Mouse (Mus musculus): ENCODE data around the gene Park7. TPM values are rescaled to one million over a fixed set of nuclear protein-coding genes. Genes with fewer than 3 reads are reported as not detected.
"Not testable (repeated sequence)": the region's sequence is repeated elsewhere in the genome, so short reads cannot be mapped to it uniquely, and the experiment has no call there.

The Park7 gene
- polyA plus RNA-seq, 1 experiment, result 112 TPM

DNA sequence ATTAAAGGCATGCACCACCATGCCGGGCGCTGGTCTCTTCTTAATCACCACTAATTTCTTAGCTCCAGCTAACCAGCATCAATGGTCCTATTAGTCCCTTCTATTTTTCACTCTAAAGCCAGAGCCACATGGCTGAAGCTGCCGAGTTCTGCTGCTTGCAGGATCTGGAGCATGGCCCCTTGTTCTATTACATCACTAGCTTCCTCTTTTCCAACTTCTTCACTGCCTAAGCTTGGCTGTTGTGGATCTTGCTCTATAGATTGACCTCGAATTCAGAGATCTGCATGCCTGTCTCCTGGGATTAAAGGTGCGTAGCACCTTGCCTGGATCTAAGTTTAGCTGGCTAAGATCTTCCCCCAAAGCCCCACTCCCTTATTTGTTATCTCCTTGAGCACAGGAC lies 31.6 kb downstream of the Park7 start:
- TF ChIP-seq POLR2A (IDR thresholded peaks at IDR 0.05; ENCODE audit: borderline replicate concordance, extremely low read depth, low read depth, low read length) (no peak), CTCF (IDR thresholded peaks at IDR 0.05; ENCODE audit: insufficient read depth, low read length) (no peak)
- no peaks in the 10 kb centered on the region for H3K4me1 ChIP-seq (ENCODE audit: control insufficient read depth, insufficient read depth, low read length)
- 77% methylated on average over 5 of the region's 5 CpGs for WGBS
- no peak overlapping the region for H3K4me3 ChIP-seq (replicated peaks; ENCODE audit: extremely low read depth, low read depth, low read length)
- no peak for DNase-seq

- WGBS, result 87% methylated on average over 5 of the region's 5 CpGs
- TF ChIP-seq CTCF (IDR thresholded peaks at IDR 0.05; ENCODE audit: insufficient read depth, low read length) (no peak), POLR2A (IDR thresholded peaks at IDR 0.05; ENCODE audit: borderline replicate concordance, extremely low read depth, low read depth, low read length) (no peak)
- H3K4me1 ChIP-seq (ENCODE audit: control insufficient read depth, insufficient read depth, low read length), result no peaks in the 10 kb centered on the region
- H3K4me3 ChIP-seq (replicated peaks; ENCODE audit: extremely low read depth, low read depth, low read length), result no peak overlapping the region
- DNase-seq, result no peak
Measured at GRCm38 (mm10) chr4:150880364-150880763, 33.9 kb downstream of the Park7 start.

GRCm38 (mm10) chr4:150879631-150880030 lies 34.6 kb downstream of the Park7 start:
- TF ChIP-seq CTCF (IDR thresholded peaks at IDR 0.05; ENCODE audit: insufficient read depth, low read length) (no peak), POLR2A (IDR thresholded peaks at IDR 0.05; ENCODE audit: borderline replicate concordance, extremely low read depth, low read depth, low read length) (no peak)
- Histone ChIP-seq H3K4me1 (ENCODE audit: control insufficient read depth, insufficient read depth, low read length) (no peaks in the 10 kb centered on the region), H3K4me3 (replicated peaks; ENCODE audit: extremely low read depth, low read depth, low read length) (no peak overlapping the region)
- WGBS, result 96% methylated on average over 22 of the region's 22 CpGs
- DNase-seq, result no peak

GRCm38 (mm10) chr4:150875393-150875792 lies 38.8 kb downstream of the Park7 start:
- Histone ChIP-seq H3K4me1 (ENCODE audit: control insufficient read depth, insufficient read depth, low read length) (peaks cover 20% of the 10 kb centered on the region), H3K4me3 (replicated peaks; ENCODE audit: extremely low read depth, low read depth, low read length) (no peak overlapping the region)
- 79% methylated on average over 10 of the region's 10 CpGs for WGBS
- no peak for TF ChIP-seq POLR2A (IDR thresholded peaks at IDR 0.05; ENCODE audit: borderline replicate concordance, extremely low read depth, low read depth, low read length)
- no peak for TF ChIP-seq CTCF (IDR thresholded peaks at IDR 0.05; ENCODE audit: insufficient read depth, low read length)
- no peak for DNase-seq

DNA sequence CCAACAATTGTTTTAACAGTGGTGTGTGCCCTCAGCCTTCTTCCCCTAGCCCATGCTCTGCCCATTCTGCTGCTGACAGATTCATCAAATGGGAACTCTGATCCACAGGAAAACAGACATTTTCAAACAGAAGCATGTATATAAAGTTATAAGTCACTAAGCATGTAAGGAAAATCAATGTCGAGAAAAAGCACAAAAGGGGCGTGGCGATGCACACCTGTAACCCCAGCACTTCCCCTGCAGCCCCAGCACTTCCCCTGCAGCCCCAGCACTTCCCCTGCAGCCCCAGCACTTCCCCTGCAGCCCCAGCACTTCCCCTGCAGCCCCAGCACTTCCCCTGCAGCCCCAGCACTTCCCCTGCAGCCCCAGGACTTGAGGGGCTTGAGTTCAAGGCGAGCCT lies 39.8 kb downstream of the Park7 start:
- 45% methylated on average over 4 of the region's 4 CpGs for WGBS
- not testable (repeated sequence) for DNase-seq; H3K4me3 ChIP-seq (replicated peaks; ENCODE audit: extremely low read depth, low read depth, low read length)
- H3K4me1 ChIP-seq (ENCODE audit: control insufficient read depth, insufficient read depth, low read length), result peaks cover 27% of the 10 kb centered on the region

DNA sequence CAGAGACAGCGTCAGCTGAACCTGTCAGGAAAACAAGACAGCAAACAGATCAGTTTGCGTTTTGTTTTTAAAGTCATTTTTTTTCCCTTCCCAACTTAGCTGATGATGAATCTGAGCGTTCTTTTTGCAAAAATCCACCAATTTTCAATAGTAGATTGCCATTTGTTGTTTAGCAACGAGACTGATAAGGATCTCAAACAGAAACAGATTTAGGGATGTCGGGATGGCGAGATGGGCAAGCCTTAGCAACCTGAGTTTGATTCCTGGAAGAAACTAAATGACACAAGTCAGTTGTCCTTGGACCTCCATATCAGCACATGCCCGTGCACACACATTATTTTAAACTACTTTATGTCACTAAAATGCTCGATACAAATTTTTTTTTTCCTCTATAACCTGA lies 41.6 kb downstream of the Park7 start:
- WGBS, result 69% methylated on average over 8 of the region's 8 CpGs
- Histone ChIP-seq H3K4me3 (replicated peaks; ENCODE audit: extremely low read depth, low read depth, low read length) (no peak overlapping the region), H3K4me1 (ENCODE audit: control insufficient read depth, insufficient read depth, low read length) (peaks cover 34% of the 10 kb centered on the region)
- DNase-seq, result no peak
- no peak for TF ChIP-seq CTCF (IDR thresholded peaks at IDR 0.05; ENCODE audit: insufficient read depth, low read length)
- no peak for TF ChIP-seq POLR2A (IDR thresholded peaks at IDR 0.05; ENCODE audit: borderline replicate concordance, extremely low read depth, low read depth, low read length)

DNA sequence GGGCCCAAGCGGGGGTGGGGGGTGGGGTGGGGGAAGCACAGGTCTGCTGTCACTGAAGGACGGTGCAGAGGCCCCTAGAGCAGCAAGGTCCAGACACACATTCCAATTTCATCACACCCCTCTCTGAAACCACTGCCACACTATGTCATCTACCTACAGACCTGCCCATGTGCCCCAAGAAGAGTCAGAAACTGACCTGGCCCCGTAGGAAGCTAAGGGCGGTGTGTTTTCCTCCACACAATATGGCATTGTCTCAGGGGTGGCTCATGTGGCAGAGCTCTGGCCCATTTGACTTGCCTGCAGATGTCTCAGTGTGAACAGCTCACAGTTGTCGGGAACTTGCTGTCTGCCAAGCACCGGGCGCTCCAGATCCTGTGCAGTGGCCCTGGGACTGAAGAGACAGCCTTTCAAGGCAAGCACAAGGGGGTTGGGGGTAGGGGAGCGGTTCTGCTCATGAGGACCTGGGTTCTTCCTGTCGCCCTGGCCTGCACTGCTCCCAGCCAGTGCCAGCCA lies 42.0 kb downstream of the Park7 start:
- WGBS, result 27% methylated on average over 9 of the region's 9 CpGs
- Histone ChIP-seq H3K4me1 (ENCODE audit: control insufficient read depth, insufficient read depth, low read length) (peaks cover 34% of the 10 kb centered on the region), H3K4me3 (replicated peaks; ENCODE audit: extremely low read depth, low read depth, low read length) (no peak overlapping the region)
- DNase-seq, result no peak
- no peak for TF ChIP-seq POLR2A (IDR thresholded peaks at IDR 0.05; ENCODE audit: borderline replicate concordance, extremely low read depth, low read depth, low read length)
- no peak for TF ChIP-seq CTCF (IDR thresholded peaks at IDR 0.05; ENCODE audit: insufficient read depth, low read length)

- Histone ChIP-seq H3K4me3 (replicated peaks; ENCODE audit: extremely low read depth, low read depth, low read length) (no peak overlapping the region), H3K4me1 (ENCODE audit: control insufficient read depth, insufficient read depth, low read length) (peaks cover 34% of the 10 kb centered on the region)
- WGBS, result 34% methylated on average over 10 of the region's 10 CpGs
- peak; percentile 40 for DNase-seq
- no peak for TF ChIP-seq CTCF (IDR thresholded peaks at IDR 0.05; ENCODE audit: insufficient read depth, low read length)
- peak; percentile 37; the same call in 1 of the 2 replicates for TF ChIP-seq POLR2A (IDR thresholded peaks at IDR 0.05; ENCODE audit: borderline replicate concordance, extremely low read depth, low read depth, low read length)
Measured at GRCm38 (mm10) chr4:150871392-150872138, 42.7 kb downstream of the Park7 start.

DNA sequence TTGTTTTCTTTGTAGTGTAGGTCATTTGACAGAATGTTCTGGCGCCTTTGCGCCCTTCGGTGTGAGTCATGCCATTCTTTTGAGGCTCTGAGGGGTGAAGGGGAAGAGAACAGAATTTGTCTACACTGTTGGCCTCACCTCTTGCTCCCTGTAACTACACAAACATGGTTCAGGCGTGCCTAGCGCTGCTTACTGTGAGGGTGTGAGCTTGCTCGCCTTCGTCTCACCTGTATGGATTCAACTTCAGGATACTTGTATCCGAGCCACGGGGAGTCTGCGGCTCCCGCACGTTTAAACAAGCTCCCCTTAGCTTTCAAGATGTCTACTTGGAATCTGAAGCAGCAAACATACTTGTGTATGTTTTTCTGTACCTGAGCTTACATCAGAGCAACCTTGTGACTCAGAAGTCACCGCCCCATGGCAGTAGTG lies 43.3 kb downstream of the Park7 start:
- H3K4me3 ChIP-seq (replicated peaks; ENCODE audit: extremely low read depth, low read depth, low read length), result no peak overlapping the region
- DNase-seq, result peak; percentile 62
- 67% methylated on average over 13 of the region's 13 CpGs for WGBS
- TF ChIP-seq CTCF (IDR thresholded peaks at IDR 0.05; ENCODE audit: insufficient read depth, low read length) (no peak), POLR2A (IDR thresholded peaks at IDR 0.05; ENCODE audit: borderline replicate concordance, extremely low read depth, low read depth, low read length) (peak; percentile 37; the same call in 1 of the 2 replicates)
- peaks cover 34% of the 10 kb centered on the region for H3K4me1 ChIP-seq (ENCODE audit: control insufficient read depth, insufficient read depth, low read length)
